Mouse (Mus musculus) heart, embryonic 10.5 days (tissue): Measurements from ENCODE around the gene 4933427I04Rik. TPM values are rescaled to one million over a fixed set of nuclear protein-coding genes. Genes with fewer than 3 reads are reported as not detected.

Source experiments
- DNase-seq: peaks from one replicate; pipeline ENCODE4 v3.0.0-alpha.2; 2017; ENCODE audit warnings: low spot score
- H3K27ac ChIP-seq: fragments of 300-500 bp; sonication (generic); 2 replicates; pipeline ENCODE4 v1.5.1; 2016; ENCODE audit warnings: mild to moderate bottlenecking
- H3K27me3 ChIP-seq: fragments of 300-500 bp; sonication (generic); 2 replicates; pipeline ENCODE4 v1.6.1; 2016; ENCODE audit warnings: mild to moderate bottlenecking; ENCODE audit not compliant: poor library complexity, insufficient read depth, severe bottlenecking
- H3K36me3 ChIP-seq: fragments of 300-500 bp; sonication (generic); 2 replicates; pipeline ENCODE4 v1.6.1; 2016; ENCODE audit warnings: mild to moderate bottlenecking, moderate library complexity
- H3K4me1 ChIP-seq: fragments of 300-500 bp; sonication (generic); 2 replicates; pipeline ENCODE4 v1.6.1; 2016; ENCODE audit warnings: mild to moderate bottlenecking
- H3K4me3 ChIP-seq: fragments of 300-500 bp; sonication (generic); 2 replicates; pipeline ENCODE4 v1.5.1; 2016; ENCODE audit warnings: mild to moderate bottlenecking, moderate library complexity
- H3K9me3 ChIP-seq: fragments of 300-500 bp; sonication (generic); 2 replicates; pipeline ENCODE4 v1.6.1; 2016; ENCODE audit warnings: mild to moderate bottlenecking, moderate library complexity
- WGBS: fragments of 180-500 bp; shearing (Covaris S2); methylation state at CpG from one replicate; pipeline ENCODE4 v1.1.7; 2016; 5-methylcytosine and 5-hydroxymethylcytosine counted together
- polyA plus RNA-seq: library from polyadenylated mRNA; unstranded; fragments of >200 nt; fragmentation: Nextera tagmentation; extraction: Ambion mirVana; gene quantifications from 2 replicates; pipeline ENCODE4 v1.2.1, GENCODE M21; 2016

4933427I04Rik gene
- polyA plus RNA-seq, 1 experiment from 2014 or later = not detected

- H3K4me1 ChIP-seq = peaks cover 10% of the 10 kb centered on the region
- no peaks in the 10 kb centered on the region for H3K36me3 ChIP-seq
- DNase-seq = no peak
- H3K27me3 ChIP-seq = no peaks in the 10 kb centered on the region
- H3K9me3 ChIP-seq = no peaks in the 10 kb centered on the region
- no peak overlapping the region for H3K27ac ChIP-seq
- no peak overlapping the region for H3K4me3 ChIP-seq
- WGBS = 84% methylated on average over 3 of the region's 3 CpGs
These were observed 44.0 kb downstream of the 4933427I04Rik start for GRCm38 (mm10) chr4:123903432-123903831.

DNA sequence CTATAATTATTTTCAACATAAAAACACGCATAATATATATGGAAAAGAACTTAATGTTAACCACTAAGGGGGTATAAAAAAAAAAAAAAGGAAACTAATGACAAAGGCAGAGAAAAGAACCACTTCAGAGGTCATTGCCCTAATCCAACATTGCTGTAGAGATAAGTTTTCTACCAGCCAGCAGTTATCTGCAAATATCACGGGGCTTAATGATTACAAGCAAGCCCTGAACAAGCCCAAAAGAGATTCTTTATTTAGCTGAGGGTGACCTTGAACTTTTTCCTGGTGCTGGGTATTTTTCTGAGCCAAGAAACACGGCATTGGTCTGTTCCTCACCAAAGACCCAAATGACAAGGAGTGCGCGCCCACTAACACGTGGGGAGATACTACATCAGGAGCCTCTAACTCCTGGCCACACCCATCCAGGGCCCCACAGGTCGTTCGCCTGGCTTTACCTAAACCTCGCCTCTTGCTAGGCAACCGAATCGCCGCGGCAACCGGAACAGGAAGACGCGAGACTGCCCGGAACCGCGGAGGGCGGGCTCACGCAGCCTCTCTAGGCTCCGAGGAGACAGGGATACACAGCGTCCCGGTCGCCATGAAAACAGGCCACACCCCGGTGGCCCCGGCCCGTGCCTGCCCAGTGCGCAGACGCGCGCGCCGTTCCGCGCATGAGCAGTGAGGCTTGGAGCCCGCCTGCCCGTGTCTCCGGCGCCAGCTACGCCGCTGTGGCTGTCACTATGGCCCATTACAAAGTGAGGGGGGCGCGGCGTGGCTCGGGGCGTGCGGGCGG is 45.0 kb downstream of the 4933427I04Rik start, which contains the start of gene Mycbp:
Gene Mycbp (plus strand): TSS at position 500 of the 793 bp plus-strand sequence.
- peaks cover 10% of the 10 kb centered on the region for H3K4me1 ChIP-seq
- no peaks in the 10 kb centered on the region for H3K9me3 ChIP-seq
- H3K27me3 ChIP-seq = no peaks in the 10 kb centered on the region
- H3K4me3 ChIP-seq = peak within 1 kb of the TSS; percentile 90
- DNase-seq = peak; percentile 100
- 1% methylated on average over 49 of the region's 49 CpGs for WGBS
- 0 out of 2 replicates have a peak, but pooled peaks cover 3% of the 10 kb centered on the region for H3K36me3 ChIP-seq
- peak within 1 kb of the TSS; percentile 89 for H3K27ac ChIP-seq

DNA sequence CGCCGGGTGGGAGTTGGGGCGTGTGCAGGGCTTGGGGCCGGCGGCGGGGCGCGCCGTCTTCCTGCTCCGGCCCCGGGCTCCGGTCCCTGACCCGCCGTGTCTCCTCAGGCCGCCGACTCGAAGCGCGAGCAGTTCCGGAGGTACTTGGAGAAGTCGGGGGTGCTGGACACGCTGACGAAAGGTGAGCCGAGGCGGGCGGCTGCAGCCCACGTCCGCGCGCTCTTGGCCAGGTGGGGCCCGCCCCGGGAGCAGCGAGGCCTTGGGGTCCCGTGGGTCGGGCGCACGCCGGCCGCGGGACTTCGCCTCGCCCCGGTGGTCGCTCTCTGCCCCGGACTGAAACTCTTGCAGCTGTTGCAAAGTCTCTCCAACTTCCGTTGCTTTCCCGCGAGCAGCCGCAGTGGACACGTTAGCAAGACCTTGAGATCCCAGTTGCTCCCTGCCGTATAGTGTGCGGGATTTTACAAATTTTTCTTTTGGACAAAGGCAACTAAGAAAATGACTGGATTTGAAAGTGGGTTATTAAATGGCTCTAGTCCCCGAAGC is 45.7 kb downstream of the 4933427I04Rik start:
- peak overlapping the region; percentile 89 for H3K27ac ChIP-seq
- peak; percentile 85 for DNase-seq
- H3K4me1 ChIP-seq = peaks cover 10% of the 10 kb centered on the region
- peaks cover 9% of the 10 kb centered on the region; the same call in 1 of the 2 replicates for H3K36me3 ChIP-seq
- under 1% methylated on average over 52 of the region's 53 CpGs for WGBS
- no peaks in the 10 kb centered on the region for H3K9me3 ChIP-seq
- no peaks in the 10 kb centered on the region for H3K27me3 ChIP-seq
- peak overlapping the region; percentile 90 for H3K4me3 ChIP-seq

GRCm38 (mm10) chr4:123911503-123911902 is 52.0 kb downstream of the 4933427I04Rik start:
- DNase-seq = no peak
- Histone ChIP-seq H3K36me3 (peaks cover 39% of the 10 kb centered on the region), H3K27ac (no peak overlapping the region), H3K9me3 (no peaks in the 10 kb centered on the region), H3K27me3 (no peaks in the 10 kb centered on the region), H3K4me3 (no peak overlapping the region), H3K4me1 (peaks cover 10% of the 10 kb centered on the region)
- 90% methylated on average over 4 of the region's 4 CpGs for WGBS

DNA sequence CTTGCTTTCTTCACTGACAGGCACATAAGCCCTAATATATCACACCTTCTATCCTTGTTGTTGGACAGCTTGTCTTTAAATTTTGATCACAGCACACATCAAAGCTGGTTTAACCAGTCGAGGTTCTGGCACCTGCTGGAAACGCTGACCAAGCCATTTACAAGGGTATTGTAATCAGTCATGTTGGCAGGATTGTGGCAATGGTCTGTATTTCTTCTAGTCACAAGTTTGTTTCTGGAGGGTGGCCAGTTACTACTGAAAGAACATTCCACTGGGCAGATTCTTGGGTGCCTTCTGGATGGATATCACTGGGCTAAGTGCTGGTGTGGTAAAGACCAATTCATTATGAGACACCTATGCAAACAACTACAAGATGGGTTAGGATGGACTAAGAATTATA is 53.0 kb downstream of the 4933427I04Rik start:
- Histone ChIP-seq H3K36me3 (peaks cover 39% of the 10 kb centered on the region), H3K4me1 (peaks cover 10% of the 10 kb centered on the region)

More for the DNA sequence above, 53.0 kb downstream of the 4933427I04Rik start:
- Histone ChIP-seq H3K27me3 (no peaks in the 10 kb centered on the region), H3K27ac (no peak overlapping the region), H3K9me3 (no peaks in the 10 kb centered on the region), H3K4me3 (no peak overlapping the region)
- WGBS = 71% methylated on average over 2 of the region's 2 CpGs
- no peak for DNase-seq

Other genes with a start within 250 kb of the 4933427I04Rik start
- gene Macf1, start 175.3 kb upstream of the 4933427I04Rik start, polyA plus RNA-seq = 57.4 and 58.9 TPM in 2 replicates
- gene Ndufs5, start 141.5 kb upstream of the 4933427I04Rik start, polyA plus RNA-seq = 453 and 498 TPM in 2 replicates
- gene Akirin1, start 109.3 kb upstream of the 4933427I04Rik start, polyA plus RNA-seq = 55.3 and 58.5 TPM in 2 replicates
- 1.5 and 2.3 TPM in 2 replicates for gene Rhbdl2, start 71.8 kb upstream of the 4933427I04Rik start, polyA plus RNA-seq
- gene Mycbp, start 45.2 kb downstream of the 4933427I04Rik start, polyA plus RNA-seq = 66.7 and 74.4 TPM in 2 replicates
- 37.6 and 40.9 TPM in 2 replicates for gene Rragc, start 57.8 kb downstream of the 4933427I04Rik start, polyA plus RNA-seq
- not detected in 2 replicates for gene 4930535I16Rik, start 58.3 kb downstream of the 4933427I04Rik start, polyA plus RNA-seq